Mouse (Mus musculus): ENCODE measurements around the gene Dlg5.

- no peak for TF ChIP-seq CTCF (IDR thresholded peaks at IDR 0.05; ENCODE audit: low read depth)
- no peak for TF ChIP-seq EP300 (IDR thresholded peaks at IDR 0.05; ENCODE audit: low read depth)
Observed at GRCm38 (mm10) chr14:24203210-24203609, 42.5 kb downstream of the Dlg5 start.
